Mouse (Mus musculus) thymus, adult 2 months (tissue): Measurements from ENCODE around the gene Mecom. TPM values are rescaled to one million over a fixed set of nuclear protein-coding genes. Genes with fewer than 3 reads are reported as not detected.

Experiments
- DNase-seq: peaks from one replicate; pipeline ENCODE4 v3.0.0; 2021
- H3K27ac ChIP-seq: fragments of 200-500 bp; 2 replicates; pipeline ENCODE4 v1.5.1; 2012; ENCODE audit warnings: low read length, control low read depth; ENCODE audit not compliant: control insufficient read depth, insufficient read depth
- H3K27me3 ChIP-seq: fragments of 200-500 bp; 2 replicates; pipeline ENCODE4 v1.6.1; 2012; ENCODE audit warnings: mild to moderate bottlenecking, low read length, moderate library complexity, mixed read lengths; ENCODE audit not compliant: control insufficient read depth, insufficient read depth
- H3K36me3 ChIP-seq: fragments of 200-500 bp; 2 replicates; pipeline ENCODE4 v1.6.1; 2012; ENCODE audit warnings: mild to moderate bottlenecking, low read length, moderate library complexity; ENCODE audit not compliant: control insufficient read depth, insufficient read depth
- H3K4me1 ChIP-seq: fragments of 200-500 bp; replicated peaks from 2 replicates; pipeline ENCODE4 v1.6.1; 2012; ENCODE audit warnings: low read length; ENCODE audit not compliant: control insufficient read depth, insufficient read depth
- H3K4me3 ChIP-seq: fragments of 200-500 bp; 2 replicates; pipeline ENCODE4 v1.5.1; 2012; ENCODE audit warnings: mild to moderate bottlenecking, low read length, control low read depth, moderate library complexity; ENCODE audit not compliant: control insufficient read depth, insufficient read depth
- CTCF ChIP-seq: fragments of 200-500 bp; IDR thresholded peaks from 2 replicates; pipeline ENCODE4 v1.5.1; 2012; ENCODE audit warnings: mild to moderate bottlenecking, control low read depth, low read length, moderate library complexity, borderline replicate concordance; ENCODE audit not compliant: control insufficient read depth, poor library complexity, insufficient read depth; ENCODE audit errors: extremely low read depth
- POLR2A ChIP-seq: fragments of 200-500 bp; IDR thresholded peaks from 2 replicates; pipeline ENCODE4 v1.6.1; 2012; ENCODE audit warnings: mild to moderate bottlenecking, low read length, control low read depth, moderate library complexity; ENCODE audit not compliant: control insufficient read depth, poor library complexity, insufficient read depth; ENCODE audit errors: extremely low read depth
- WGBS: fragments of 180-500 bp; shearing (Covaris S2); methylation state at CpG from one replicate; pipeline ENCODE4 v1.1.7; 2018; 5-methylcytosine and 5-hydroxymethylcytosine counted together
- polyA plus RNA-seq: library from polyadenylated mRNA; depleted of rRNA; stranded (reverse); fragments of >200 nt; gene quantifications from 2 replicates; pipeline ENCODE4 v1.2.3, GENCODE M21; 2012

Mecom gene
- polyA plus RNA-seq, 1 experiment, result 0.92 TPM

- no peak overlapping the region for H3K27ac ChIP-seq
- no peaks in the 10 kb centered on the region for H3K27me3 ChIP-seq
- WGBS, result 84% methylated on average over 7 of the region's 7 CpGs
- TF ChIP-seq CTCF (no peak), POLR2A (no peak)
- no peaks in the 10 kb centered on the region for H3K4me1 ChIP-seq
- H3K36me3 ChIP-seq, result no peaks in the 10 kb centered on the region
- no peak overlapping the region for H3K4me3 ChIP-seq
- DNase-seq, result no peak
Observed at GRCm38 (mm10) chr3:30468068-30468835, 79.6 kb downstream of the Mecom start.

- no peak overlapping the region for H3K27ac ChIP-seq
- no peaks in the 10 kb centered on the region for H3K4me1 ChIP-seq
- no peak overlapping the region for H3K4me3 ChIP-seq
- DNase-seq, result no peak
- no peaks in the 10 kb centered on the region for H3K27me3 ChIP-seq
- 58% methylated on average over 11 of the region's 11 CpGs for WGBS
- TF ChIP-seq CTCF, result no peak
- no peak for TF ChIP-seq POLR2A
- no peaks in the 10 kb centered on the region for H3K36me3 ChIP-seq
Observed at GRCm38 (mm10) chr3:30466031-30466650, 81.7 kb downstream of the Mecom start.

- Histone ChIP-seq H3K27me3 (no peaks in the 10 kb centered on the region), H3K36me3 (no peaks in the 10 kb centered on the region), H3K4me3 (no peak overlapping the region), H3K27ac (no peak overlapping the region), H3K4me1 (no peaks in the 10 kb centered on the region)
- no peak for DNase-seq
- WGBS, result 96% methylated on average over 3 of the region's 3 CpGs
- TF ChIP-seq CTCF, result no peak
- no peak for TF ChIP-seq POLR2A
Observed at GRCm38 (mm10) chr3:30464497-30464896, 83.3 kb downstream of the Mecom start.

- Histone ChIP-seq H3K4me1 (no peaks in the 10 kb centered on the region), H3K36me3 (no peaks in the 10 kb centered on the region), H3K4me3 (no peak overlapping the region), H3K27ac (no peak overlapping the region), H3K27me3 (no peaks in the 10 kb centered on the region)
- no peak for DNase-seq
- 92% methylated on average over 2 of the region's 2 CpGs for WGBS
- TF ChIP-seq CTCF (no peak), POLR2A (no peak)
Observed at GRCm38 (mm10) chr3:30461831-30462230, 86.0 kb downstream of the Mecom start.

GRCm38 (mm10) chr3:30460890-30461578, 86.8 kb downstream of the Mecom start:
- no peaks in the 10 kb centered on the region for H3K36me3 ChIP-seq
- H3K4me3 ChIP-seq, result no peak overlapping the region
- WGBS, result 92% methylated on average over 9 of the region's 9 CpGs
- no peak overlapping the region for H3K27ac ChIP-seq
- TF ChIP-seq CTCF (no peak), POLR2A (no peak)
- no peaks in the 10 kb centered on the region for H3K27me3 ChIP-seq
- DNase-seq, result no peak
- no peaks in the 10 kb centered on the region for H3K4me1 ChIP-seq

- TF ChIP-seq POLR2A (no peak), CTCF (no peak)
- DNase-seq, result no peak
- H3K27ac ChIP-seq, result no peak overlapping the region
- H3K36me3 ChIP-seq, result no peaks in the 10 kb centered on the region
- WGBS, result 94% methylated on average over 4 of the region's 4 CpGs
- H3K4me3 ChIP-seq, result no peak overlapping the region
- H3K4me1 ChIP-seq, result no peaks in the 10 kb centered on the region
- no peaks in the 10 kb centered on the region for H3K27me3 ChIP-seq
Observed at GRCm38 (mm10) chr3:30459626-30460025, 88.2 kb downstream of the Mecom start.
